Mouse (Mus musculus) right cerebral cortex, postnatal 4 days (tissue): ENCODE data around the gene Wdr75.

Experiments
- DNase-seq: peaks from one replicate; pipeline ENCODE4 v3.0.0-alpha.2; 2022

Gene Wdr75

GRCm38 (mm10) chr1:45794969-45795908 is at the start of gene Wdr75:
Gene Wdr75, plus strand, starts transcription at chr1:45795166.
- DNase-seq = peak; percentile 94

DNA sequence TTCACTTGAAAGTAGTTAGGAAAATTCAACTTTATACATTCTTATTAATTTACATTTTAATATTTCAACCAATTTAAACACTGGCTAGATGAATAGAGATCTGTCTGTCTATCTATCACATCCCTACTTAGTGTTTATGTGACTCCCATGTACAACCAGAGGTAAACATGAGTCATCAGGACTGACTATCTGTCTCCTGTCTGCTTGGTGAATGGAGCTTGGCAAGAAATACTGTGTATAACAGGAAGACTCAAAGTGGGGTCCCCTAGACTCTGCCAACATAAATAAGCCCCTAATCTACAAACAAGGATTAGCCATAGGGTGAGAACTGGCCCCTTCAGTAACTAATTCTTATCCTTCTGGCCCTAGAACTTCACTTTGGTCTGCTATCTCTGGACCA is 39.1 kb upstream of the Wdr75 start:
- DNase-seq = no peak

- DNase-seq = no peak
Measured at GRCm38 (mm10) chr1:45756707-45757106, 38.3 kb upstream of the Wdr75 start.

DNA sequence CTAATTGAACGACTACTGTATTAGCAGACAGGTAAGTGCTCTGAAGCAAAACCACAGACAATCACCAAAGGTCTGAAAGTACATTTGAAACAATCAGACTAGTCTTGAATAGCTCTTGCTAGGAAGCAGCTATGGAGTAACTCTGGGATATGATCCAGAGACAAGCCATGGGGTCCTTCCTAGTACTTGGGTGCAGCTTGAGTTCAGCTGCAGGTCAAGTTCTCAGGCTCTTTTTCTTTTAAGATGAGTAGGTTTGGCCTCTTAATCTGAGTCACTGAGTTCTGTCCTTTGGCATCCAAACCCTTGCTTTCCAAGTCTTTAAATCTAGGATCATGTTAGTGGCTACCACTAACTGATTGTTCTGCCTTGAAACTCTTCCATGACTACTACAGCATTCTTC is 37.0 kb upstream of the Wdr75 start:
- DNase-seq = no peak

- no peak for DNase-seq
Measured at GRCm38 (mm10) chr1:45760667-45761467, 34.1 kb upstream of the Wdr75 start.

- DNase-seq = no peak
Measured at GRCm38 (mm10) chr1:45761468-45761795, 33.5 kb upstream of the Wdr75 start.

- DNase-seq = no peak
Measured at GRCm38 (mm10) chr1:45765678-45766077, 29.3 kb upstream of the Wdr75 start.

GRCm38 (mm10) chr1:45766123-45766522 is 28.8 kb upstream of the Wdr75 start:
- peak; percentile 92 for DNase-seq

GRCm38 (mm10) chr1:45767533-45767932 is 27.4 kb upstream of the Wdr75 start:
- peak; percentile 7 for DNase-seq

- DNase-seq = no peak
Measured at GRCm38 (mm10) chr1:45769321-45769720, 25.6 kb upstream of the Wdr75 start.

GRCm38 (mm10) chr1:45770051-45770450 is 24.9 kb upstream of the Wdr75 start:
- no peak for DNase-seq

GRCm38 (mm10) chr1:45780606-45781288 is 14.2 kb upstream of the Wdr75 start:
- DNase-seq = no peak

DNA sequence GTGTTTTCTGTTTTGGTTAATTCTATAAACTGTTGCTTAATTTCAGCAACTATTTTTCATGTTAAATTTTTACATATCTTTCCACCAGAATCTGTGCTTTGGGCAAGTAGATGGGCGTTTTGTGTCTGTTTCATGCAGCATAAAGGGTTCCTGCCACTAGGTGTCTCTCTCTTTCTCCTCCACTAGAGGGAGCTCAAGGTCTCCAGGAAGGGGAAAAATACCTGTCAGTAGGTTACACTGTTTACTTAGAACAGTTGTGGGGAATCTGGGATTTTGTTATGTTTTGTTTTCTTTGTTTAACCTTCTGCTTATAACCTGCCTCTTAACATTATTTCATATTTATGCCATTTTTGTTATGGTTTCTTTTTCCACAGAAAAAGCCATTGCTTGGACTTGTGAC is 21.9 kb downstream of the Wdr75 start:
- DNase-seq = no peak

- no peak for DNase-seq
Measured at GRCm38 (mm10) chr1:45818564-45818963, 23.6 kb downstream of the Wdr75 start.

DNA sequence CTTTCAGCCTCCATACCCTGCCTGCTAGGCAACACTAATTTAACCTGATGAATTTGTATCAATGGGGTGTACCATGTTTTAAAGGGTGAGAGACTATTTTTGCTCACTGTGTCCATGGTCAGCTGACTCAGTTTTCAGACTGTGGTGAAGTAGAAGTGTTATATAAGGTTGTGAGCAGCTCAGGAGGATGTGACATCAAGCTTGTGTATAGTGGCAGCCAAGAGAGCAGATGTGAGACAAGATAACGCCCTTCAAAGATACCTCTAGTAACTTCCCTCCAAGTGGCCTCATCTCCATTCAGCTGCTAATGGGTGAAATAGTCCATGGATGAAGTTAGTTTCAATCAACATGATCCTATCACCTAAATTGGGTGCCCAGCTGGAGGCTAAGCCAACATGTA is 29.5 kb downstream of the Wdr75 start:
- no peak for DNase-seq

- DNase-seq = peak; percentile 76
Measured at GRCm38 (mm10) chr1:45825140-45825539, 30.2 kb downstream of the Wdr75 start.

GRCm38 (mm10) chr1:45825630-45826029 is 30.7 kb downstream of the Wdr75 start:
- no peak for DNase-seq

- DNase-seq = no peak
Measured at GRCm38 (mm10) chr1:45826148-45826547, 31.2 kb downstream of the Wdr75 start.

GRCm38 (mm10) chr1:45826796-45827195 is 31.8 kb downstream of the Wdr75 start:
- no peak for DNase-seq

DNA sequence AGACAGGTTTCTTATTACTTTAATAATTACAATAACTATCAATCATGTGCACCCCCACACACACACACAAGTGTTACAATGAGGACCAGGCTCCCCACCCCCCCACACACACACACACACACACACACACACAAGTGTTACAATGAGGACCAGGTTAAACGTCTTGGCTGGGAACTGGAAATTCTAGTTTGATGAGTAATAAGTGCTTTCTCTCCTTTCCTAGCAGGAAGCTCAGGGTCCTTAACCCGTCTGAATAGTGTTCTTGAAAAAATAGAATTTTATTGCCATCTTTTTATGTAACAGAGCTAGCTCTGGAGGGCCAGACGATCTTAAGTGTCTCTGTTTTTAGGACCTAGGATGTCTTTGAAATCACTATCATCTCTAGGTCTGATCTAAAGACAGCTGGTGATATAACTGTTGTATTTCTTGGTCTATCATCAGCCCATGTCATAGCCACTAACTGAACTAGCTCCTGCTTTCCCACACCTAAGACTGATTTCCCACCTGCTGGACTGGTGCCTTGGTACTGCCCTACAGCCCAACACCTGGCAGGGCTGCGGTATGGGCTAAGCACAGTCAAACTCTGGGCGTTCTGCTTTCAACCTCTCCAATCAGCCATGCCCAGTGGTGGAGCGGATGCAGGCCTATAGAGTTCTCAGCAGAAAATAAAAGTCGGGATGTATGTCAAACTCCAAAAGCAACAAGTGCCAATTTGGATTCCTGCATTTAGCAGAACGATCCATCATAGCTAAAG is 35.7 kb downstream of the Wdr75 start:
- DNase-seq = no peak

DNA sequence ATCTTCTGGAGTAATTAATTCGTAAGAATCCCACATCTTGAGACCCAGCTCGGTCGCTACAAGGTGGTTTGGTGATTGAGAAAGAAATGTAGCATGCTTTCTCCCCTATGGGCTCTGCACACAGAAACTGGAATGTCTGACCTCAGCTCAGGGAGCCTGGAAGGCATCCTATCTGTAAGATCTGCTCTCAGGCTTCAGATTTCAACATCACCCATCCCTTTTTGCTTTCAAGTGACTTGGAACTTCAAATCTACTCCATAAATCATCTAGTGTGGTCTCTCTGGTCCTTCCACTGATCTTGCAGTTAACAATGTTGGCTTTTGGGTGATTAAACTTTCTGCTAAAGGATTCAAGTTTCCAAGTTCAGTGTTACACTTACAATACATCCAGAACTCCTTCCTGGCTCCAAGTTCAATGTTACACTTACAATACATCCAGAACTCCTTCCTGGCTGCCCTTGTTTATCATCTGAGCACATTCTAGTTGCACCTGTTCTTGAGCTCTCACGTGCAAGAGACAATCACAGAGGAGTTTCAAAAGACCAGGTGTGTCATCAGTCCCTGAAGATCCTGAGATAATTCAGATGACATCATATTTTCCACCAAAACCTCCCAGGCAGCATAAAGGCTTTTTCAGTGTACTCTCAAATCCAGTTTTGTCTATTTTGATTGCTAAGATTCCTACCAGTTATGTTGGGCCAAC is 40.5 kb downstream of the Wdr75 start:
- no peak for DNase-seq

DNA sequence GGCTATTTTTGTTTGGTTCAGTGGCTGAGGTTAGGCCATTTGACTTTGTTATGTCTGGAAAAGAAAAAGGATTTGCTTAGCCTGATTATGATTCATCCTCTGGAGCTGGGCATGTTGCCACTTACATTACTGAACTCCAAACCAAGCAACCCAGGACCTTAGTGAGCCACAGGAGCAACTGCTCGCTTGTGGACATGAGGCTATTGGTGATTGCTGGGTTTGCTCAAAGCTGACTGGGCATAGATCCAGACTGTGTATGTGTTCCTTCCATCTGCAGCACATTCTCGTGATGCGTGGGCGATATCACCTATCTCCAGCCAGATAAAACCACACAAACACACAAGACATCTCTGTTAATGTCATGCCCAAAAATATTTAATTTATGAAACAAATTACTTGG is 42.8 kb downstream of the Wdr75 start:
- peak; percentile 3 for DNase-seq
